ENCODE assay signal across 8 mouse cellular contexts in genomic region chr5:115538693-115539043, GRCm38 (mm10). TPM values are rescaled to one million over a fixed set of nuclear protein-coding genes. Genes with fewer than 3 reads are reported as not detected.
DNase-seq lines count a peak whose midpoint lies in the region; ATAC-seq and TF ChIP-seq lines count a peak whose summit lies in the region.

No protein-coding gene starts in this region.

- TF ChIP-seq POLR2A in cortical plate, adult 2 months (IDR thresholded peaks at IDR 0.05; ENCODE audit: extremely low read depth, insufficient read depth, low read length), result no peak

- intact Hi-C loops in gastrocnemius, postnatal 14 days (cut with DNase I; ENCODE audit: low total_unique reads), result loop anchor here (1.0 kb wide), 1 partner anchor 32 kb away; the partner anchor contains the start of gene Pxn
- intact Hi-C loops in left cerebral cortex, postnatal 14 days (cut with DNase I), result loop anchor here (1.0 kb wide), 1 partner anchor 32 kb away; the partner anchor contains the start of gene Pxn

- DNase-seq in ZHBTc4 (ENCODE audit: low read depth, low spot score), result peak; percentile 90
- DNase-seq in gastrocnemius, postnatal 14 days, result peak; percentile 91
- peak; percentile 94 to 96 for DNase-seq in left cerebral cortex, postnatal 14 days (ENCODE audit: low spot score in 2 of 2)
- DNase-seq in right cerebral cortex, postnatal 14 days, result peak; percentile 95
- peak; percentile 91 to 93 for DNase-seq in urinary bladder, postnatal 36 days (ENCODE audit: low spot score in 2 of 2)

- H3K4me1 ChIP-seq in cortical plate, adult 2 months (ENCODE audit: control insufficient read depth, insufficient read depth, low read length), result peaks cover 6% of the 10 kb centered on the region; the same call in 1 of the 2 replicates

- TF ChIP-seq CTCF in cortical plate, adult 2 months (IDR thresholded peaks at IDR 0.05; ENCODE audit: extremely low read depth, insufficient read depth, low read length), result peak; percentile 94

- H3K27ac ChIP-seq in cortical plate, adult 2 months (ENCODE audit: insufficient read depth, low read length), result no peak overlapping the region

- ATAC-seq in inflammation-experienced regulatory T-cells, adult 6 months, result peak; percentile 70
- ATAC-seq in megakaryocyte-erythroid progenitor cell, adult 5-6 weeks (replicated peaks; ENCODE audit: low FRiP score, low TSS enrichment, poor library complexity, severe bottlenecking), result peak; percentile 54

- no peak overlapping the region for H3K4me3 ChIP-seq in cortical plate, adult 2 months (ENCODE audit: insufficient read depth, low read length)

RNA-seq across cellular contexts. Expression of gene Rplp0, which starts 20.6 kb away (rescaled TPM):
- 493 and 494 TPM in 2 replicates for polyA plus RNA-seq in cortical plate, adult 2 months (2012; rRNA removed)
- total RNA-seq in gastrocnemius, postnatal 14 days (2021), result 100 to 1,000 TPM; 780 to 872 TPM
- polyA plus RNA-seq in inflammation-experienced regulatory T-cells, adult 6 months (2017; shearing (Covaris generic)), result 1,000 to 10,000 TPM; 3,093 to 3,894 (median 3,885) TPM
- 100 to 1,000 TPM; 286 to 303 TPM for total RNA-seq in left cerebral cortex, postnatal 14 days (2021)
- total RNA-seq in megakaryocyte-erythroid progenitor cell, adult 5-6 weeks (2014; fragmentation: Nextera tagmentation), result 2,668 and 3,132 TPM in 2 replicates
- total RNA-seq in megakaryocyte-erythroid progenitor cell, adult 5-6 weeks (2017), result 1,591 and 2,082 TPM in 2 replicates

RNA-seq across cellular contexts. Expression of gene Gcn1l1, which starts 26.4 kb away (rescaled TPM):
- 36.0 and 38.2 TPM in 2 replicates for polyA plus RNA-seq in cortical plate, adult 2 months (2012; rRNA removed)
- 10 to 100 TPM; 28.7 to 31.3 TPM for total RNA-seq in gastrocnemius, postnatal 14 days (2021)
- polyA plus RNA-seq in inflammation-experienced regulatory T-cells, adult 6 months (2017; shearing (Covaris generic)), result 10 to 100 TPM; 24.7 to 36.4 (median 28.6) TPM
- total RNA-seq in left cerebral cortex, postnatal 14 days (2021), result 10 to 100 TPM; 64.0 to 69.7 TPM
- 66.1 and 67.0 TPM in 2 replicates for total RNA-seq in megakaryocyte-erythroid progenitor cell, adult 5-6 weeks (2014; fragmentation: Nextera tagmentation)
- total RNA-seq in megakaryocyte-erythroid progenitor cell, adult 5-6 weeks (2017), result 31.2 and 54.2 TPM in 2 replicates

RNA-seq across cellular contexts. Expression of gene Pxn, which starts 32.2 kb away (rescaled TPM):
- 41.6 and 45.3 TPM in 2 replicates for polyA plus RNA-seq in cortical plate, adult 2 months (2012; rRNA removed)
- total RNA-seq in gastrocnemius, postnatal 14 days (2021), result 10 to 100 TPM; 80.6 to 83.4 TPM
- 10 to 100 TPM; 13.7 to 22.1 (median 16.7) TPM for polyA plus RNA-seq in inflammation-experienced regulatory T-cells, adult 6 months (2017; shearing (Covaris generic))
- total RNA-seq in left cerebral cortex, postnatal 14 days (2021), result 10 to 100 TPM; 20.8 to 22.1 TPM
- total RNA-seq in megakaryocyte-erythroid progenitor cell, adult 5-6 weeks (2014; fragmentation: Nextera tagmentation), result 31.8 and 34.0 TPM in 2 replicates
- total RNA-seq in megakaryocyte-erythroid progenitor cell, adult 5-6 weeks (2017), result 36.1 and 47.5 TPM in 2 replicates

RNA-seq across cellular contexts. Expression of gene Sirt4, which starts 54.1 kb away (rescaled TPM):
- 89.5 and 107 TPM in 2 replicates for polyA plus RNA-seq in cortical plate, adult 2 months (2012; rRNA removed)
- total RNA-seq in gastrocnemius, postnatal 14 days (2021), result 10 to 100 TPM; 10.3 to 16.6 TPM
- polyA plus RNA-seq in inflammation-experienced regulatory T-cells, adult 6 months (2017; shearing (Covaris generic)), result 10 to 100 TPM; 12.0 to 18.5 (median 14.8) TPM
- 10 to 100 TPM; 27.4 to 27.7 TPM for total RNA-seq in left cerebral cortex, postnatal 14 days (2021)
- total RNA-seq in megakaryocyte-erythroid progenitor cell, adult 5-6 weeks (2014; fragmentation: Nextera tagmentation), result 10.7 and 20.4 TPM in 2 replicates
- total RNA-seq in megakaryocyte-erythroid progenitor cell, adult 5-6 weeks (2017), result 3.4 and 7.2 TPM in 2 replicates
